Mouse (Mus musculus) liver, adult 2 months (tissue): ENCODE measurements at regions not wholly inside any gene's neighbourhood (a gene's known extent, or its start where the extent isn't known, plus 50 kb on each side); places are given as distances from the start of the nearest gene placed in this dataset.

Experiments used
- DNase-seq: peaks from one replicate; pipeline ENCODE4 v3.0.0-alpha.2; 2011; ENCODE audit warnings: low read depth, low spot score; ENCODE audit errors: extremely low read depth
- H3K27ac ChIP-seq: fragments of 200-500 bp; replicated peaks from 2 replicates; pipeline ENCODE4 v1.5.1; 2012; ENCODE audit warnings: low read depth, mild to moderate bottlenecking, control low read depth, inconsistent platforms, low read length; ENCODE audit not compliant: insufficient read depth
- H3K27me3 ChIP-seq: fragments of 200-500 bp; 2 replicates; pipeline ENCODE4 v1.6.1; 2012; ENCODE audit warnings: mild to moderate bottlenecking, moderate library complexity, low read length, inconsistent platforms; ENCODE audit not compliant: control insufficient read depth, insufficient read depth
- H3K36me3 ChIP-seq: fragments of 200-500 bp; 2 replicates; pipeline ENCODE4 v1.6.1; 2012; ENCODE audit warnings: low read length, inconsistent platforms; ENCODE audit not compliant: control insufficient read depth, insufficient read depth
- H3K4me1 ChIP-seq: fragments of 200-500 bp; 2 replicates; pipeline ENCODE4 v1.6.1; 2011; ENCODE audit warnings: low read length; ENCODE audit not compliant: control insufficient read depth, insufficient read depth
- H3K4me3 ChIP-seq: fragments of 200-500 bp; 2 replicates; pipeline ENCODE4 v1.5.1; 2011; ENCODE audit warnings: low read depth, mild to moderate bottlenecking, control low read depth, low read length, moderate library complexity; ENCODE audit not compliant: insufficient read depth
- H3K79me2 ChIP-seq: fragments of 200-500 bp; 2 replicates; pipeline ENCODE4 v1.6.1; 2012; ENCODE audit warnings: inconsistent platforms, mild to moderate bottlenecking, low read length, moderate library complexity; ENCODE audit not compliant: control insufficient read depth, insufficient read depth
- H3K9ac ChIP-seq: fragments of 200-500 bp; 2 replicates; pipeline ENCODE4 v1.6.1; 2012; ENCODE audit warnings: low read depth, mild to moderate bottlenecking, control low read depth, inconsistent platforms, low read length
- CTCF ChIP-seq: fragments of 200-500 bp; IDR thresholded peaks from 2 replicates; pipeline ENCODE4 v1.5.1; 2011; ENCODE audit warnings: low read depth, low read length, control low read depth
- POLR2A ChIP-seq: fragments of 200-500 bp; IDR thresholded peaks from 2 replicates; pipeline ENCODE4 v1.6.1; 2011; ENCODE audit warnings: low read length, control low read depth; ENCODE audit not compliant: insufficient read depth; ENCODE audit errors: extremely low read depth
- WGBS: fragments of 180-500 bp; shearing (Covaris S2); methylation state at CpG from one replicate; pipeline ENCODE4 v1.1.7; 2018; 5-methylcytosine and 5-hydroxymethylcytosine counted together

DNA sequence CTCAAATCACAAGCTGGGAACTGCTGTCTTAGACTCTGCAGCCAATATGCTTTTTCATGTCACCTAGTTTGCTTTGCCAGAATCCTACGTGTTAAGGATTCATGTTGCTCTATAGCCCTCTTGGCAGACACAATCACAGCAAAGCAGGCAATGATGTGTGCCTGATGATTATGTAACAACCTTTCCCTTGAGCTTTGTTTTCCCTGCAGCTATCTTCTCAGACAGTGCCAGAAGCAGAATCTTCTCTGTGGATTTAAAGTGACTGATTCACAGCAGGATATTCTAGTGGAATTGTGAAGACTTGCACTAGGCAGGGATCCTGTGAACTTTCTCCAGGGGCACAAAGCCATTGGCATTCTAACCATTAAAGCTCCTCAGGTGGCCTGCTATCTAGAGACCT lies 359.5 kb upstream of the Olfm3 start:
- Histone ChIP-seq H3K4me1 (no peaks in the 10 kb centered on the region), H3K9ac (no peak overlapping the region), H3K27ac (no peak overlapping the region), H3K79me2 (no peaks in the 10 kb centered on the region), H3K4me3 (no peak overlapping the region), H3K27me3 (no peaks in the 10 kb centered on the region), H3K36me3 (no peaks in the 10 kb centered on the region)
- TF ChIP-seq CTCF (no peak), POLR2A (no peak)
- peak; percentile 15 for DNase-seq
- 34% methylated on average over 1 of the region's 1 CpGs for WGBS

DNA sequence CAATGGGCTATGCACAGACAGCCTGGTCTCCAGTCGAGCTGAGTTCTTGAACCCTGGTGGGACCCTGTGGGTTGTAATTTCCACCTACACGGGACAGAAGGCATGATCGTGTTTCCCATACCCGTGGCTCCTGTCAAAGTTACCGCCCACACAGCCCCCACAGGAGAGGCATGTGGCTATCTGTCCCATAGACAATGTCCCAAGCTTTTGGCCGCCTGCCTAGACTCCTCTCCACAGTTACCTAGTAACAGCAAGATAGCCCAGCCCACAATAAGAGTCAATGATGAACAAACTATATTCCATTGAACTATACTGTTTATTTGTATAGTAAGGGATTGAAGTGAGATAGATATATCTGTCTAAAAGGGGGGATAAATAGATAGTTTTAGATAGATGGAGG lies 356.7 kb upstream of the Olfm3 start:
- Histone ChIP-seq H3K27me3 (no peaks in the 10 kb centered on the region), H3K79me2 (no peaks in the 10 kb centered on the region), H3K36me3 (no peaks in the 10 kb centered on the region), H3K27ac (no peak overlapping the region), H3K4me1 (no peaks in the 10 kb centered on the region), H3K4me3 (no peak overlapping the region), H3K9ac (no peak overlapping the region)
- TF ChIP-seq CTCF = no peak
- TF ChIP-seq POLR2A = no peak
- 85% methylated on average over 6 of the region's 6 CpGs for WGBS
- no peak for DNase-seq

- no peak overlapping the region for H3K27ac ChIP-seq
- H3K79me2 ChIP-seq = no peaks in the 10 kb centered on the region
- no peak overlapping the region for H3K9ac ChIP-seq
- no peak overlapping the region for H3K4me3 ChIP-seq
- no peaks in the 10 kb centered on the region for H3K36me3 ChIP-seq
- H3K4me1 ChIP-seq = peaks cover 10% of the 10 kb centered on the region; the same call in 1 of the 2 replicates
- WGBS = 39% methylated on average over 2 of the region's 2 CpGs
- TF ChIP-seq POLR2A = no peak
- TF ChIP-seq CTCF = no peak
- no peaks in the 10 kb centered on the region for H3K27me3 ChIP-seq
- DNase-seq = peak; percentile 94
These were observed 332.9 kb upstream of the Olfm3 start for GRCm38 (mm10) chr3:114570978-114571377.
